ENCODE assay signal across 10 mouse cellular contexts in genomic region chr16:45953394-45953793, GRCm38 (mm10). TPM values are rescaled to one million over a fixed set of nuclear protein-coding genes. Genes with fewer than 3 reads are reported as not detected.
DNase-seq lines count a peak whose midpoint lies in the region; ATAC-seq lines count a peak whose summit lies in the region.
"Had no signal": no experiment of that assay in that cellular context is flagged by ENCODE, and none has a peak within 500 bp of the region (broad histone marks: within the 10 kb centered on the region; RNA-seq: fewer than 3 reads in every experiment).

Gene Phldb2, minus strand, starts transcription at chr16:45953598.

- WGBS in heart, embryonic 14.5 days, result 53% methylated on average over 4 of the region's 4 CpGs

- H3K36me3 ChIP-seq in heart, embryonic 14.5 days (ENCODE audit: control insufficient read depth, insufficient read depth, low read length), result no peaks in the 10 kb centered on the region

- no peak within 1 kb of the TSS for H3K9ac ChIP-seq in heart, embryonic 14.5 days (ENCODE audit: low read length)

- no peak within 1 kb of the TSS for H3K27ac ChIP-seq in heart, embryonic 14.5 days (replicated peaks in 1 of 2; ENCODE audit: control insufficient read depth in 1 of 2, insufficient read depth in 1 of 2, low read depth in 2 of 2, low read length in 2 of 2)

- no peaks in the 10 kb centered on the region for H3K9me3 ChIP-seq in heart, embryonic 14.5 days (ENCODE audit: control insufficient read depth, low read length)

- H3K4me3 ChIP-seq in heart, embryonic 14.5 days (ENCODE audit: control insufficient read depth in 1 of 2, insufficient read depth in 1 of 2, low read depth in 1 of 2, low read length in 2 of 2), result no peak within 1 kb of the TSS

- H3K4me2 ChIP-seq in heart, embryonic 14.5 days (ENCODE audit: low read length), result no peak within 1 kb of the TSS

- DNase-seq in gastrocnemius, postnatal 4 days (ENCODE audit: low spot score in 2 of 2), result no peak
- no peak for DNase-seq in gastrocnemius, adult 8-10 months (ENCODE audit: low spot score in 2 of 2)
- no peak for DNase-seq in adrenal gland, adult 2 months
- peak; percentile 36 to 57 for DNase-seq in kidney, postnatal 36 days
- DNase-seq in c-Kit-positive CD71-positive TER-119-positive erythroid progenitor cells, embryonic 14.5 days (ENCODE audit: low spot score), result no peak
- no peak for DNase-seq in adipocyte (ENCODE audit: low spot score)
- DNase-seq: cerebellum, postnatal 10 days; thymus, postnatal 4 days had no signal

- no peaks in the 10 kb centered on the region for H3K27me3 ChIP-seq in heart, embryonic 14.5 days (ENCODE audit: control insufficient read depth, insufficient read depth, low read length)

- ATAC-seq in heart, embryonic 14.5 days (ENCODE audit: insufficient number of reproducible peaks, insufficient read depth, low FRiP score, low read depth), result no peak
- no peak for ATAC-seq in activated CD4-positive, CD25-positive, alpha-beta regulatory T cell, adult 4 months

- no peaks in the 10 kb centered on the region; a peak in 1 of 4 replicates for H3K4me1 ChIP-seq in heart, embryonic 14.5 days (ENCODE audit: control insufficient read depth in 2 of 2, insufficient read depth in 2 of 2, low read length in 2 of 2)

RNA-seq across cellular contexts. Expression of gene Phldb2, which starts in this region (rescaled TPM):
- 10 to 100 TPM; 64.4 to 70.8 TPM for total RNA-seq in gastrocnemius, postnatal 4 days (2021)
- 1 to 10 TPM; 4.5 to 8.7 (median 5.8) TPM for total RNA-seq in gastrocnemius, adult 8-10 months (2022)
- total RNA-seq in adrenal gland, adult 2 months (2021), result 10 to 100 TPM; 28.4 to 29.4 TPM
- polyA plus RNA-seq in adrenal gland, adult 2 months (2012; rRNA removed), result 11.0 and 17.6 TPM in 2 replicates
- polyA plus RNA-seq in heart, embryonic 14.5 days (2014; fragmentation: Nextera tagmentation; extraction: Ambion mirVana), result 39.2 and 42.9 TPM in 2 replicates
- polyA plus RNA-seq in activated CD4-positive, CD25-positive, alpha-beta regulatory T cell, adult 4 months (2017; shearing (Covaris generic)), result not detected

Comparison
In these comparisons a context has a peak if more than half of its experiments do, and no peak if none do; other contexts are left out.
1. RNA of gene Phldb2 (polyA plus RNA-seq): 39.2 to 42.9 TPM in heart, embryonic 14.5 days and 11.0 to 17.6 TPM in adrenal gland, adult 2 months; not detected in activated CD4-positive, CD25-positive, alpha-beta regulatory T cell, adult 4 months; every median in the first group is over 10 times any median in the second.
2. DNase-seq: peak in kidney, postnatal 36 days (2 of 2); none in gastrocnemius, postnatal 4 days (0 of 2), gastrocnemius, adult 8-10 months (0 of 2), adrenal gland, adult 2 months (single experiment), c-Kit-positive CD71-positive TER-119-positive erythroid progenitor cells, embryonic 14.5 days (single experiment) and adipocyte (single experiment).